Mouse (Mus musculus): Measurements from ENCODE around the gene Slc39a13.
"Not testable (repeated sequence)": the region's sequence is repeated elsewhere in the genome, so short reads cannot be mapped to it uniquely, and the experiment has no call there.

Slc39a13 gene

DNA sequence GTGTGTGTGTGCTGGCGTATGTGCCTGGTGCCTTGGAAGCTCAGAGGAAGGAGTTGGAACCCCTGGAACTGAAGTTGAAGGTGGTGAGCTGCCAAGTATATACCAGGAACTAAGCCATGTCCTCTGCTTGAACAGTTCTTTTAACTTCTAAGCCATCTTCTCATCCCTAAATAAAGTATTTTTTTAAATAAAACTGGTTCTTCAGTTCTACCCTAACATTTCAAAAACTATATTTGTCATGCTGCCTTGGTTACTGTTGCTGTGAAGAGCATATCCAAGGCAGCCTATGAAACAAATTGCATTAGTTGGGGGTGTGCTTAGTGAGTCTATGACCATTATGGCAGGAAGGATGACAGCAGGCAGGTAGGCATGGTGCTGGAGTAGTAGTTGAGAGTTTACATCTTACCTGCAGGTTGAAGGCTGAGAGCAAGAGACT lies 45.1 kb downstream of the Slc39a13 start:
- no peak for DNase-seq (ENCODE audit: low spot score)

- DNase-seq (ENCODE audit: low spot score): no peak
Observed at GRCm38 (mm10) chr2:91023956-91024355, 46.3 kb downstream of the Slc39a13 start.

DNA sequence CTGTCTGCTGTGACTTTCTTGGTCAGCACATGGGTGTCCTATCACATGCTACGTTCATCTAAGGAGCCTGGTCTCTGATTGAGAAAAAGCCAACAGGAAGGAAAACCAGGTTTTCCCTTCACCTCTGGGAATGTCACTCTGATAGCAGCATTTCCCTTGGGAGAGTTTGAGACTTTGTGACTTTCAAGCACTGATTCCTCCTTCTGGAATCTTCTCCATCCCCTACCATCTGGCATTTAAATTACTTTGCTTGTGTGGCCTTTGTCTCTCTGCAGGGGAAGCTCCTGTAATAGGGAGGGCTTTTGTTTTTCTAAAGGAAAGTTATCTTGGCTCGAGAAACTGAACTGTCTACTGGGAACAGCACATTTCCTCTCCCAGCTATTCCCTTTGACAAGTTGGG lies 47.1 kb downstream of the Slc39a13 start:
- no peak for DNase-seq (ENCODE audit: low spot score)

- DNase-seq (ENCODE audit: low spot score): not testable (repeated sequence)
Observed at GRCm38 (mm10) chr2:91022266-91022665, 48.0 kb downstream of the Slc39a13 start.

GRCm38 (mm10) chr2:91019911-91020310 lies 50.3 kb downstream of the Slc39a13 start:
- no peak for DNase-seq (ENCODE audit: low spot score)

DNA sequence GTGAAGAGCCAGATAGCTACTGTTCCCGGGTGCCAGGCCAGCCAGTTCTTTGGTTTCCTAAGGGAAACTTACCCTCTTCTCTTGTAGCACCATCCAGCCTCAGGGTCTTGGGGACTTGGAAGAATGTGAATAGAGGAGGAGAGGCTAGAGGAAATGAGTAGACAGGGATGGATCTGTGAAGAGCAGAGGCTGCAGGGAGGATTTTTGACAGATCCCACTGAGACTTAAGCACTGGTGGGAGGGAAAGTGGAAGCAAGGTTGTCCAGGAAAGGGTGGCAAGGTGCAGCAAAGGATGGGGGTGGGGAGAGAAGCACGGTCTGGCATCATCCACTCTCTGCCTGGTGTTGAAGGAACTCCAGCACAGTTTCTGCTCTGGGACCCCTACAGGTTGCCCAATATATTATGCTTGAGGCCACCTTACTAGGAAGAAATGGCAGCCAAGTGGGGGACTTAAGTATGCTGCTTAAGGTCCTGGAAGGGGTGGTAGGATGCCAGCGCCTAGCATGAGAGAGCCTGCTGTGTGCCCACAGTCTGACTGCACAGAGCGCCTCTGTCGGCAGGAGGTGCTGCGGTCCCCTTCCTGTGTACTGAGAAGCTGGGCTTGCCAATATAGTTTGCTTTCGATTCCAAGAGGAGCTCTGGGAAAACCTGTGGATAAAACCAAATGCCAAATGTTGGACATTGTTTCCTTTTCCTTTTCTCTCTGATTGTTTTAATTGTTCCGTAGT lies 52.0 kb downstream of the Slc39a13 start:
- no peak for DNase-seq (ENCODE audit: low spot score)

GRCm38 (mm10) chr2:91015386-91015785 lies 54.8 kb downstream of the Slc39a13 start:
- no peak for DNase-seq (ENCODE audit: low spot score)

- no peak for DNase-seq (ENCODE audit: low spot score)
Observed at GRCm38 (mm10) chr2:91013881-91014280, 56.3 kb downstream of the Slc39a13 start.
